Mouse (Mus musculus) midbrain, embryonic 11.5 days (tissue): ENCODE data around the gene Fignl2. TPM values are rescaled to one million over a fixed set of nuclear protein-coding genes. Genes with fewer than 3 reads are reported as not detected.

Experiments
- polyA plus RNA-seq: library from polyadenylated mRNA; unstranded; fragments of >200 nt; fragmentation: Nextera tagmentation; extraction: Ambion mirVana; gene quantifications from 2 replicates; pipeline ENCODE4 v1.2.1, GENCODE M21; 2014

Fignl2 gene
- polyA plus RNA-seq, 1 experiment from 2014 or later: 1.4 TPM

Other genes with a start within 250 kb of the Fignl2 start
- gene Scn8a, start 208.7 kb downstream of the Fignl2 start, polyA plus RNA-seq: 11.6 and 14.9 TPM in 2 replicates
- not detected in 2 replicates for gene Gm47841, start 31.2 kb downstream of the Fignl2 start, polyA plus RNA-seq
- gene Ankrd33, start 37.2 kb upstream of the Fignl2 start, polyA plus RNA-seq: not detected in 2 replicates
- 4.2 and 5.0 TPM in 2 replicates for gene Acvrl1, start 50.0 kb upstream of the Fignl2 start, polyA plus RNA-seq
- gene Acvr1b, start 95.5 kb upstream of the Fignl2 start, polyA plus RNA-seq: 14.7 and 15.2 TPM in 2 replicates
- gene Grasp, start 145.6 kb upstream of the Fignl2 start, polyA plus RNA-seq: 3.6 and 4.5 TPM in 2 replicates
- gene Nr4a1, start 175.7 kb upstream of the Fignl2 start, polyA plus RNA-seq: 1.3 TPM in 2 replicates
- 57.9 and 67.4 TPM in 2 replicates for gene Atg101, start 205.7 kb upstream of the Fignl2 start, polyA plus RNA-seq
- gene 6030408B16Rik, start 214.6 kb upstream of the Fignl2 start, polyA plus RNA-seq: 0.33 TPM in 1 of 2 replicates, not detected in the other